Mouse (Mus musculus): ENCODE measurements around the gene Gm2a. TPM values are rescaled to one million over a fixed set of nuclear protein-coding genes. Genes with fewer than 3 reads are reported as not detected.

Gm2a gene
- polyA plus RNA-seq (2015; fragmentation: Nextera tagmentation; extraction: Ambion mirVana) = 36.7 and 38.5 TPM in 2 replicates

DNA sequence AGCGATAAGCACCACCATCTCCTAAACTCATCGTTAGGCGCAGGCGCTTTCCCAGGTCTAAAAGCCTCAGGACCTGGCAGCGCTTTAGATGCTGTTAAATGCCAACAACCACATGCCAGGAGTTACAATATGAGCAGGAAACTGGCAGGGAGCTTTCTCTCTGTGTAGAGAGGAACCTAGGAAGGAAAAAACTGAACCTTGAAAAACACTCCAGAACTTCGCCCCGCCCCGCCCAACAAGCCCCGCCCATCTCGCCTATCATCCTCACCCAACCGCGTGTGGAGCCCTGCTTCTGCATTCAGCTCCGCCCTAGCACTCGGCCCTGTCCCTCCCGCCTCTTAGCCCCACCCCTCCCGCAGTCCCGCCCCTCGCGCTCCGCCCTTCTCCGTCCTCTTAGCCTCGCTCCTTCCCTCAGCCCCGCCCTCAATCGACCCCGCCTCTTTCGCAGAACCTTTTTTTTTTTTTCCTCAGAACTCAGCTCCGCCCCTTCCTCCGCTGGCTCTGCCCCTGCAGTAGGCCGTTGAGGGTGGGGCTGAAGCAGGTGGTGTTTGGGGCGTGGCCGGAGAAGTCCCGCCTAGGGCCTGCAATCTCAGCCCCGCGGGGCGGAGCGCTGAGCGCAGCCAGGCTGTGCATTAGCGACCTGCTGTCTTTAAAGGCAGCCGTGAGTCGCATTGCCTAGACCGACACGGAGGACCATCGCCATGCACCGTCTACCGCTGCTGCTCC is at the start of gene Gm2a:
Gene Gm2a, plus strand, starts transcription at position 653 of the 726 bp plus-strand sequence.
- peak within 1 kb of the TSS; percentile 66 for H3K4me3 ChIP-seq (ENCODE audit: low read length)
- H3K36me3 ChIP-seq (ENCODE audit: control insufficient read depth, insufficient read depth) = no peaks in the 10 kb centered on the region
- 1% methylated on average over 44 of the region's 45 CpGs for WGBS
- H3K27me3 ChIP-seq (ENCODE audit: control insufficient read depth, insufficient read depth, low read length) = no peaks in the 10 kb centered on the region
- H3K27ac ChIP-seq (ENCODE audit: low read length) = peak within 1 kb of the TSS; percentile 81
- ATAC-seq (replicated peaks; ENCODE audit: extremely low read depth, insufficient read depth, low FRiP score) = peak; percentile 97
- H3K4me1 ChIP-seq (ENCODE audit: control insufficient read depth, insufficient read depth, low read length) = peaks cover 13% of the 10 kb centered on the region
- peak within 1 kb of the TSS; percentile 78 for H3K4me2 ChIP-seq (ENCODE audit: low read depth, low read length)
- H3K9me3 ChIP-seq (replicated peaks; ENCODE audit: control insufficient read depth, low read length) = no peaks in the 10 kb centered on the region
- H3K9ac ChIP-seq (ENCODE audit: low read length) = peak within 1 kb of the TSS; percentile 78

DNA sequence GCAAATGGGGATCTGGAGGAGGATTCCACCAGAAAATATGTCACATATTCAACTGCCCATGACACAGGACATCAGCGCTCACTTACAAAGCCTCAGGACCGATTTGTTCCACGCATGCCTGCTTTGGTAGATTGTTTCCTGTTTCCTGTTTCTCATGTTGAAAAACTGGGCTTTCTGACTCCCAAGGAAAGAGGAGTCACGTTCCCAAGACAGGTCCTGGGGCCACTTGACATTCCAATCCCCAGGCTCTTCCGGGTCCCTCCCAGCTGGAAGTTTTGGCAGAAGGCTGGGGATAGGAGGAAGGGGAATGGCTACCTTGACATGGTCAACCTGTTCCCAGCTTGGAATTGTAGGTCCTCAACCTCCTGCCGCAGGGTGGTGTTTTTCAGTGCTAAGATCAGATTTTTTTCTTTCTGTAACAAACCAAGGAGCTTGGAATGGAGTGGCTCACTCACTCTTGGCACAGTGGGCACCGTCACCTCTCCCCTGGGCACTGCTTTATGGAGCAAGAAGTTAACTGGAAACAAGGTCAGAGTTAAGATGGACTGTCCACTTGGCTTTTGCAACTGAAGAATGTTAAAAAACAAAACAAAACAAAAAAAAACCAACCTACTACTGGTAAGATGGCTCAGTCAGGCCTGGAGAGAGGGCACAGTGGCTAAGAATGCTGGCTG is 46.9 kb upstream of the Gm2a start:
- Histone ChIP-seq H3K4me1 (ENCODE audit: control insufficient read depth, insufficient read depth, low read length) (peaks cover 6% of the 10 kb centered on the region; the same call in 1 of the 2 replicates), H3K9ac (ENCODE audit: low read length) (no peak overlapping the region), H3K27me3 (ENCODE audit: control insufficient read depth, insufficient read depth, low read length) (no peaks in the 10 kb centered on the region), H3K4me2 (ENCODE audit: low read depth, low read length) (no peak overlapping the region), H3K36me3 (ENCODE audit: control insufficient read depth, insufficient read depth) (peaks cover 25% of the 10 kb centered on the region), H3K27ac (ENCODE audit: low read length) (no peak overlapping the region; the same call in 1 of the 2 replicates), H3K4me3 (ENCODE audit: low read length) (no peak overlapping the region), H3K9me3 (replicated peaks; ENCODE audit: control insufficient read depth, low read length) (no peaks in the 10 kb centered on the region)
- no peak for ATAC-seq (replicated peaks; ENCODE audit: extremely low read depth, insufficient read depth, low FRiP score)
- 63% methylated on average over 7 of the region's 7 CpGs for WGBS

DNA sequence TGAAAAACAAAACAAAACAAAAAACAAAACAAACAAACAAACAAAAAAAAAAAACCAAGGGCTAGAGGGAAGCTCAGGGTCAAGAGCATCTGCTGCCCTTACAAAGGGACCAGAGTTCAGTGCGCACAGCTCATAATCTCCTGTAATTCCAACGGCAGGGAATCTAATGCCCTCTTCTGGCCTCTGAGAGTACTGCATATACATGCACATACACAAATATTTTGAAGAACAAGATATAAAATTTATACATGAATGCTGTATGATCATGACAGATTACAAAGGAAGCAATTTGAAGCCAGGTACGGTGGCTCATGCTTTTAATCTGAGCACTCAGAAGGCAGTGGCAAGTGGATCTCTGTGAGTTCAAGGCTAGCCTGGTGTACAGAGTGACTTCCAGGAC is 40.4 kb upstream of the Gm2a start:
- 74% methylated on average over 3 of the region's 3 CpGs for WGBS
- no peak overlapping the region for H3K9ac ChIP-seq (ENCODE audit: low read length)
- no peak overlapping the region for H3K27ac ChIP-seq (ENCODE audit: low read length)
- H3K4me2 ChIP-seq (ENCODE audit: low read depth, low read length) = no peak overlapping the region
- no peak for ATAC-seq (replicated peaks; ENCODE audit: extremely low read depth, insufficient read depth, low FRiP score)
- H3K36me3 ChIP-seq (ENCODE audit: control insufficient read depth, insufficient read depth) = peaks cover 29% of the 10 kb centered on the region
- no peaks in the 10 kb centered on the region for H3K9me3 ChIP-seq (replicated peaks; ENCODE audit: control insufficient read depth, low read length)
- H3K4me1 ChIP-seq (ENCODE audit: control insufficient read depth, insufficient read depth, low read length) = peaks cover 5% of the 10 kb centered on the region; the same call in 1 of the 2 replicates
- H3K27me3 ChIP-seq (ENCODE audit: control insufficient read depth, insufficient read depth, low read length) = no peaks in the 10 kb centered on the region
- no peak overlapping the region for H3K4me3 ChIP-seq (ENCODE audit: low read length)

DNA sequence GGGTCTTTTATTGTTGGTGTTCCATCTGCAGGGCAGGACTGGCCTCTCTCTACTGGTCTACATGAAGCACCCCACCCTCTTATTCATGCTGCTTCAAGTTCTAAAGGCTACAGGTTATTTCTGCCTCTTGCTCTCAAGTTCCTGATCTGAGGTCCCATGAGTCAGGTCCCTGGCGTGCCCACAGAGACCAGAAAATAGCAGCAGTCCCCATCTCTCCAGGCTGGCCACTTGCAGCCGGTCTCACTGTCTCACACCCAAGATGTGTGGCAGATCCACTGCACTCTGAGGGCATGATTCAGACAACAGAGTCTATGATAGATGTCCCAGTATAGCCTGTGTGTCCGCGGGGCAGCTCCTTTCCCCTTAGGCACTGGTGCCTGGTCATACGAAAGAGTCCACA is 37.1 kb upstream of the Gm2a start:
- H3K27ac ChIP-seq (ENCODE audit: low read length) = no peak overlapping the region
- WGBS = 82% methylated on average over 5 of the region's 5 CpGs

DNA sequence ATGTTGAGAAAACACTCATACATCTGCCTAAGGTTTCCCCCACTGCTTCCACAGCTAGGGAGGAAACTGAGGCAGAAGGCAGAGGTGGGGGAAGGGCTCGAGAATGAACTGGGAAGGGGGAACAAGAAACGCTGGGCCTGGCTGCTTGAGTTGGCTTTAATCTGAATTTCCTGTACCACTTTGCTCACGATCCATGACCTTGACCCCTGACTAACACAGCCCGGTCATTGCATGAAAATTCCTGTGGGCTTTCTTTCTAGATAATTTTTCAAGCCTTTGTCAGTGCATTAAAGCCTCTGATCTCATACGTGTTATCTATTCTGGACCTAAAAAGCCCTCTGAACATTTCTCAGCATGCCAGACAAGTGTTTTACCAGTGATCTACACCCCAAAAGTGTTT is 35.1 kb upstream of the Gm2a start:
- peaks cover 15% of the 10 kb centered on the region for H3K36me3 ChIP-seq (ENCODE audit: control insufficient read depth, insufficient read depth)
- H3K4me1 ChIP-seq (ENCODE audit: control insufficient read depth, insufficient read depth, low read length) = peaks cover 12% of the 10 kb centered on the region
- 0 out of 2 replicates have a peak overlapping the region, but pooled peaks have one; percentile 4 for H3K9ac ChIP-seq (ENCODE audit: low read length)
- no peak for ATAC-seq (replicated peaks; ENCODE audit: extremely low read depth, insufficient read depth, low FRiP score)
- H3K4me2 ChIP-seq (ENCODE audit: low read depth, low read length) = no peak overlapping the region
- H3K27ac ChIP-seq (ENCODE audit: low read length) = peak overlapping the region; percentile 60
- no peaks in the 10 kb centered on the region for H3K27me3 ChIP-seq (ENCODE audit: control insufficient read depth, insufficient read depth, low read length)
- WGBS = 16% methylated on average over 5 of the region's 5 CpGs
- no peaks in the 10 kb centered on the region for H3K9me3 ChIP-seq (replicated peaks; ENCODE audit: control insufficient read depth, low read length)
- no peak overlapping the region for H3K4me3 ChIP-seq (ENCODE audit: low read length)

More for the DNA sequence above, 37.1 kb upstream of the Gm2a start:
- ATAC-seq (replicated peaks; ENCODE audit: extremely low read depth, insufficient read depth, low FRiP score) = no peak
- H3K36me3 ChIP-seq (ENCODE audit: control insufficient read depth, insufficient read depth) = peaks cover 18% of the 10 kb centered on the region
- H3K4me2 ChIP-seq (ENCODE audit: low read depth, low read length) = no peak overlapping the region
- H3K9me3 ChIP-seq (replicated peaks; ENCODE audit: control insufficient read depth, low read length) = no peaks in the 10 kb centered on the region
- H3K4me3 ChIP-seq (ENCODE audit: low read length) = no peak overlapping the region
- H3K9ac ChIP-seq (ENCODE audit: low read length) = no peak overlapping the region
- H3K4me1 ChIP-seq (ENCODE audit: control insufficient read depth, insufficient read depth, low read length) = peaks cover 12% of the 10 kb centered on the region
- no peaks in the 10 kb centered on the region for H3K27me3 ChIP-seq (ENCODE audit: control insufficient read depth, insufficient read depth, low read length)

DNA sequence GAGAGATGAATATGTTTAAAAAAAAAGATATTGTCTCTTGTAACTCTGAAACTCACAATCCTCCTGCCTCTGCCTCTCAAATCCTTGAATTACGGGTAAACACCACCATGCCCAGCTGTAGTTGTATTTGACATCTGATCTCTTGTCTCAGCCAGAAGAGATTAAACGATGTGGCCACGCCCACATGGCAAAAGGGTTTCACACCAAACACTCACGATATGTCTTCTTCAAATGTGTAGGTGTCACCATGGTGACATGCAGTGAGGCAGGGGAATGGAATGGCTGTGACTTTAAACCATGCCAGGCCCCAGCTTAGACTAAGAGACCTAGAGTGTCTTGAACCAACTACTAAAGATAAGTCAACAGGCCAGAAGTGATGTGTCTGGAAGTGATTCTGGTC is 31.0 kb upstream of the Gm2a start:
- Histone ChIP-seq H3K27ac (ENCODE audit: low read length) (no peak overlapping the region), H3K4me1 (ENCODE audit: control insufficient read depth, insufficient read depth, low read length) (peaks cover 22% of the 10 kb centered on the region), H3K9ac (ENCODE audit: low read length) (no peak overlapping the region), H3K4me3 (ENCODE audit: low read length) (no peak overlapping the region), H3K27me3 (ENCODE audit: control insufficient read depth, insufficient read depth, low read length) (no peaks in the 10 kb centered on the region), H3K36me3 (ENCODE audit: control insufficient read depth, insufficient read depth) (no peaks in the 10 kb centered on the region), H3K9me3 (replicated peaks; ENCODE audit: control insufficient read depth, low read length) (no peaks in the 10 kb centered on the region), H3K4me2 (ENCODE audit: low read depth, low read length) (no peak overlapping the region)
- ATAC-seq (replicated peaks; ENCODE audit: extremely low read depth, insufficient read depth, low FRiP score) = no peak
- WGBS = 63% methylated on average over 4 of the region's 4 CpGs

DNA sequence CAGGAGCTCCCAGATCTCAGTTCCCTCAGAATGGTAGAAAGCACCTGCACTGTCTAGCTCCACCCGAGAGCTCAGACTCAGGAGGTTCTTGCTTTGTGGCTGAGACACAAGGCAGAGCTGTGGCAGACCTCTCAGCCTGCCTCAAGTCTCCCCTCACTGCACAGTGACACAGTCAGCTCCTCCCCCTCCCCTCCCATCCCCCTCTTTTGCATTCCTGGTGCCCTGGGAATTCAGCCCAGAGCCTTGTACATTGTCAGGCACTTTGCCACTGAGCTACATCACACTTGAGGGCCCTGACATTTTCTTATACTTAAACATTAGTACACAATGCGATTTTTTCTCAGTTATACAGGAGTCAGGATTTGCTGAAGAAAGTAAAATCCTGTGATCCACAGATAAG is 28.9 kb upstream of the Gm2a start:
- 25% methylated on average over 2 of the region's 2 CpGs for WGBS
- ATAC-seq (replicated peaks; ENCODE audit: extremely low read depth, insufficient read depth, low FRiP score) = peak; percentile 80
- Histone ChIP-seq H3K27ac (ENCODE audit: low read length) (peak overlapping the region; percentile 72), H3K4me3 (ENCODE audit: low read length) (no peak overlapping the region), H3K4me2 (ENCODE audit: low read depth, low read length) (no peak overlapping the region), H3K9ac (ENCODE audit: low read length) (no peak overlapping the region), H3K4me1 (ENCODE audit: control insufficient read depth, insufficient read depth, low read length) (peaks cover 24% of the 10 kb centered on the region), H3K9me3 (replicated peaks; ENCODE audit: control insufficient read depth, low read length) (no peaks in the 10 kb centered on the region), H3K27me3 (ENCODE audit: control insufficient read depth, insufficient read depth, low read length) (no peaks in the 10 kb centered on the region), H3K36me3 (ENCODE audit: control insufficient read depth, insufficient read depth) (no peaks in the 10 kb centered on the region)

DNA sequence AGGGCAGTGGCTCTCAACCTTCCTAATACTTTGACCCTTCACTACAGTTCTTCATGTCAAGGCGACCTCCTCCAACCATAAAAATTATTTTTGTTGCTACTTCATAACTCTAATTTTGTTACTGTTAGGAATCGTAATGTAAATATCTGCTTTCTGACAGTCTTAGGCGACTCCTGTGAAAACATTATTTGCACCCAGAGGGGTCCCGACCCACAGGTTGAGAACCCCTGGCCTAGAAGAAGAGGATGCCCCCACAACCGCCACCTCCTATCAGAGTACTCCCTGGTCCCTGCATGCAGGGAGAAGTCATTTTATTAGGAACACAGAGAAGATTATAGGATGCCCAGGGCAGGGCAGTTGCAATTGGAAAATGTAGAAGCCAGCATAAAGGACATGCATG is 26.6 kb upstream of the Gm2a start:
- Histone ChIP-seq H3K27ac (ENCODE audit: low read length) (no peak overlapping the region), H3K4me1 (ENCODE audit: control insufficient read depth, insufficient read depth, low read length) (peaks cover 38% of the 10 kb centered on the region), H3K9me3 (replicated peaks; ENCODE audit: control insufficient read depth, low read length) (no peaks in the 10 kb centered on the region), H3K36me3 (ENCODE audit: control insufficient read depth, insufficient read depth) (no peaks in the 10 kb centered on the region), H3K4me2 (ENCODE audit: low read depth, low read length) (no peak overlapping the region), H3K4me3 (ENCODE audit: low read length) (no peak overlapping the region), H3K9ac (ENCODE audit: low read length) (no peak overlapping the region), H3K27me3 (ENCODE audit: control insufficient read depth, insufficient read depth, low read length) (no peaks in the 10 kb centered on the region)
- WGBS = 93% methylated on average over 5 of the region's 5 CpGs
- no peak for ATAC-seq (replicated peaks; ENCODE audit: extremely low read depth, insufficient read depth, low FRiP score)

DNA sequence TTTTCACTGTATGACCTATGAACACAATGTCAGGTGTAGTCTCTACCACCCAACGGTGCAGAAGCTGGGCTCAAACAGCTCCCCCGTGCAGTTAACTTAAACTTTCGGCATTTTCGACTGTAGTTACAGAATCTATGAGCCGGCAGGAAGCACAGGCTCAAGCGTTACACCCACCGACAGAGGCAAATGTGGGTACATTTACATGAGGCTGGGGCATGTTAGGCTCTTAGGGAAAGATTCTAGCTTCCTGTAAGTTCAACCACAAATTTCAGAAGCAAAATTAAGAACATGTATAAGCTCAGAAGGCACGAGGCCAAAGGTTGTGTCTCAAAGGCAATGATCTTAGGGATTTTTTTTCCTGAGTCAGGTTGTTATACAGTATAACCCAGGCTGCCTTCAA is 25.4 kb upstream of the Gm2a start:
- H3K4me1 ChIP-seq (ENCODE audit: control insufficient read depth, insufficient read depth, low read length) = peaks cover 44% of the 10 kb centered on the region
- no peak overlapping the region for H3K4me3 ChIP-seq (ENCODE audit: low read length)
- H3K36me3 ChIP-seq (ENCODE audit: control insufficient read depth, insufficient read depth) = no peaks in the 10 kb centered on the region
- WGBS = 82% methylated on average over 8 of the region's 8 CpGs
- H3K27me3 ChIP-seq (ENCODE audit: control insufficient read depth, insufficient read depth, low read length) = no peaks in the 10 kb centered on the region
- H3K9me3 ChIP-seq (replicated peaks; ENCODE audit: control insufficient read depth, low read length) = no peaks in the 10 kb centered on the region
- no peak overlapping the region for H3K9ac ChIP-seq (ENCODE audit: low read length)
- no peak for ATAC-seq (replicated peaks; ENCODE audit: extremely low read depth, insufficient read depth, low FRiP score)
- peak overlapping the region; percentile 82 for H3K27ac ChIP-seq (ENCODE audit: low read length)
- no peak overlapping the region for H3K4me2 ChIP-seq (ENCODE audit: low read depth, low read length)
